Mouse (Mus musculus): ENCODE measurements around the gene Exph5. TPM values are rescaled to one million over a fixed set of nuclear protein-coding genes. Genes with fewer than 3 reads are reported as not detected.

Exph5 gene
- total RNA-seq, 2 experiments from 2014 or later = 0.54 to 0.95 TPM

GRCm38 (mm10) chr9:53321683-53322082 is 20.2 kb downstream of the Exph5 start:
- no peak for DNase-seq

DNA sequence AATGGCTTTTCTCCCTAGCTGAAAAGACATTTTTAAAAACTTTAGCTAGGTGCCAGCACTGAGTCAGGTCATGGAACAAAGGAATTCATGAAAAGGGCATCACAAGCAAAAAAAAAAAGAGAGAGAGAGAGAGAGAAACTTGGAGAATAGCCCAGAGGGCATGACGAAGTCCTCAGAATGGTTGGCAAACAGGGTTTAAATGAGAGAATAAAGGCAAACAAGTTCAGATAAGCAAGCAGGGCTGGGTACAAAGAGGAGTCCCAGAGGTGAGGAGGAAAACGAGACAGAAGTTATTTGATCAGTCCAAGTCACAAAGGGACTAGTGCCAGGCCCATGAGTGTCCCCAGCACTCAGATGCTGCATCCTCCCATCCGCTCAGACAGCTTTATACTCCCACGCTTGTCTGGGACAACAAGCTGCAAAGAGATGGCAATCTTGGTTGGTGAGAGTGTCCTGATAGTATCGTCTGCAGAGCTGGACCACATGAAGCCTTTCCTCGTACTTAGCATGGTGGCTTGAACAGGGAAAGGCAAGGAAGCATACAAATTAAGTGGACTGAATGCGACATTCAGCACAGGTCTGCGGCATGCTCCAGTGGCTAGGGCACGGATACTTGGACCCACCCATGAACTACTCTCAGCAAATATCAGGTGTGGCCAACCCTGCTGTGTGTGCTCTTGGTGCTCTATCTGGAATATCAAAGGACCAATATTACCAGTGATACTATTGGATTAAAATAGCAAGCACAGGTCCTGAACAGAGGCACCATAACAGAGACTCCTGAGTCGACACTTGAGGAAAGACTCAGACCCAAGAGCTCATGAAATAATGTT is 22.2 kb downstream of the Exph5 start:
- DNase-seq = no peak

GRCm38 (mm10) chr9:53325363-53326090 is 24.1 kb downstream of the Exph5 start:
- DNase-seq = no peak

DNA sequence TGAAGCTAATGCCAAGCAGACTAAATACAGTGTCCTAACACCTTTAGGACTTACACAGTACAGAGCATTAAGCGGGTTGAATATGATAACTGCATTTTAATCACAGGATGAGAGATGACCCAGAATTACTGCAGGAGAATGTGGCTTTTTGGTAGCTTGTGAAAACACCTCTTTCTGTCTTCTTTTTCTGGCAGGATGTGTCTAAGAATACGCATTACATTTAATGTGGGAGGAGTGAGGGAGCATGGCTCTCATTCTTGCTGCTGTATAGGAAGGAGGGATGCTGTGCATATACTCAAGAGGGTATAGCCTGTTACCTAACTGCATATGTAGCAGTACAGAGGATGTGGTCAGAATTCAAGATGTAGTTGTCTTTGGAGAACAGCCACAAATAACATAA is 26.7 kb downstream of the Exph5 start:
- no peak for DNase-seq

- no peak for DNase-seq
These were observed 28.1 kb downstream of the Exph5 start for GRCm38 (mm10) chr9:53329301-53330206.

DNA sequence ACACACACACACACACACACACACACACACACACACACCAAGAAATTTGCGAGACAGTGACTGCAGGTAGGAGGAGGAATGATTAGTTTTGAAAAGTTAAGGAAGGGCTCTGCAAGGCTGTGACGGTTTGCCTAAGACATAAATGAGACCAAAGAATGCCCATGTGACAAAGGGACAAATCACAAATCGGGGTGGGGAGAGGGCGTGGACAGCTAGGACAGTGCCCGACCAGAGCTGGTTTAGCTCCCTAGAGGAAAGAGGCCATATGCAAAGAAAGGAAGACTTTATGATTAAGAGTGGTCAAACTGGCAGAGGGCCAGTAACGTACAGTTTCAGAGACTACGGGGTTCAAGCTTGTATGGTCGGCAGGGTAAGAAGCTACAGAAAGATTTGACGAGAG is 28.8 kb downstream of the Exph5 start:
- DNase-seq = no peak

DNA sequence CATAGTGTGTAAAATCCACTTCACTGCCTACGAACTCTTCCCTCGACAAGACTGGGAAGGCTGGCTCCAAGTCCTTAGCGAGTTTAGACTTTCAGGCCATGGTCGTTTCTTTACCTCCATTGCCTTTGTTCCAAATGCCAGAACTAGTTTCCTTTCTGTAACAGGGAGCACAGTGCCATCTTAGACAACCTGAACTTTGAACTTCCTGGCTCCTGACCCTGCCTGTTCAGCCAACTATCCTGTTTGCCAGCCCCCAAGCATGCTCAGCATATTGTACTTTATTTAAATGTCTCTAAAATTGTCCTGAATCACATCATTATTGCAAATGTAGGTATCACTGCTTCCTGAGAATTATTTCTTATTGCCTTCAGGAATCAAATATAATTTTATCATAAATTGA is 32.0 kb downstream of the Exph5 start:
- no peak for DNase-seq

DNA sequence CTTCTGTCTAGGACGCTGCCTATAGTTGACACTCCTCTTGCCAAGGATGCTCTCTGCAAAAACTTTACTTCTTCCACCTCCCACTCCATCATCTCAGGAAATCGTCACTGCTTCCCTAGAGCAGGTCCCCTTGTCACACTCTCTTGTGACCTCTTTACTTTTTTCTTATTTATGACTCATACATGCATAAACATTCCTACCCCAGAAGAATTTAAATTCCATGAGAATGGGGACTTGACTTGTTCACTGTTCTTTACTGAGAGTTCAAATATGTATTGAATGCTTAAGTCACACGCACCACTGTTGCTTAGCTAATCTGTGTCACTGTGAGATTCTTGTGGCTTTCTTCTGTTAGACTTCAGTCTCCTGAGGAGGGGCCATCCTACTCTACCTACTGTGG is 33.7 kb downstream of the Exph5 start:
- DNase-seq = no peak

GRCm38 (mm10) chr9:53339603-53340002 is 38.1 kb downstream of the Exph5 start:
- no peak for DNase-seq

DNA sequence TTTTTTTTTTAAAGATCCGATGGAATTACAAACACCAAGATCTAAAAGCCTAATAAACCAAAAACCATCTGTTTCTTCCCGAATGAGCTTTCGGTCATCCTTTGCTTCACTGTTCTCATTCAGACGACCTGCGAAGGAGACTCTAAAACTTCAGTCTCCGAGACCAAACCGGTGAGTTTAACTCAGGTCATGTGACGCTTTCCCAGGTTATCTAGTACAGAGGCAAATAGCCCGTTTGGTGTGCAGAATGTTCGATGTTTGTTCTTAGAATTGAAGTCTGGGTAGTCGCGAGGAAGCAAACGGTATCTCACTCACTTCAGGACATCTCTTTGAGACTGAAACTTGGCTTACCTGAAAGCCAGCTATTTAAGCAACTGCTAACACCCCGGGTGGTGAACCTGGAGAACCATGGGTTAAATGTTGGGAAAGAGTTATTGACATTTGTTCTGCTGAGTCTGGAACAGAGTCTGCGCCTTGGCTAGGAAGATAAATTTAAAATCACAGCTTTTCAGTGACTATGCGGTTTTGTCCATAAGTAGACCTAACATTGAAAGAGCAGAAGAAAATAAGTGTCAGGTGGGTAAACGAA is 39.0 kb downstream of the Exph5 start:
- no peak for DNase-seq

DNA sequence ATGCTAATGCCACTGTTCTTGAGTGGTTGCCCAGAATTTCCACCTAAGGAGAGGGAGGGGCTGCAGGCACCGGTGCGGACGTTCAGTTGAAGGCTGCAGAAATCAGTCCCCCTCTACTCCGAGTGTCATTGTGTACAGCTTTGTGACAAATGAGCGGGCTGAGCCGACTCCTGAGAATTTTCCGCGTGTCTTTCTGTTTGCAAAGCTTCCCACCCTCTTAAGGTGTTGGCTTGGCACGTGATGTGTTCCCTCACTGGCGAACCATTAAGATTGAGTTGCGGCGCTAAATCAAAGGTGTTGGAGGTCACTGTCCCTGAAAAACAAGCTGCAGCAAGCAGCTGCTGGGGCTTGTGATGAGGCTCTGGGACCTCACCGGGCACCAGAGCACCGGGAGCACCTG is 39.5 kb downstream of the Exph5 start:
- no peak for DNase-seq

DNA sequence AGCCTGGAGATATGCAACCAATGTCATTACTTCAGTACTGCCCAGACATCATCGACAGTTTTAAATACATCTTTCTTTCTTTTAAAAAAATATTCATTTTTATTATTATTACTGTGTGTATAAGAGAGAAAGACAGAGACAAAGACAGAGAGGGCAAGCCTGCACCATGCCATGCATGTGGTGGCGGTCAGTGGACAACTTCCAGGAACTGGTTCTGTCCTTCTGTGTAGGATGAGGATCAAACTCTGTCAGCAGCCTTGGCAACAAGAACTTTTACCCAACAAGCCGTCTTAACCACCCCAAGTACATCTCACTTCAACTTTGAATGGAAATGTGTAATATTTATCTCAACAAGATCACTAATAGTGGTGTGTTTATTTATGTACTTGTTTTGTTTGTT is 40.5 kb downstream of the Exph5 start:
- DNase-seq = no peak

GRCm38 (mm10) chr9:53344646-53345432 is 43.4 kb downstream of the Exph5 start:
- no peak for DNase-seq

- no peak for DNase-seq
These were observed 44.3 kb downstream of the Exph5 start for GRCm38 (mm10) chr9:53345728-53346127.

GRCm38 (mm10) chr9:53346402-53346801 is 44.9 kb downstream of the Exph5 start:
- DNase-seq = no peak

GRCm38 (mm10) chr9:53349211-53349610 is 47.7 kb downstream of the Exph5 start:
- no peak for DNase-seq

DNA sequence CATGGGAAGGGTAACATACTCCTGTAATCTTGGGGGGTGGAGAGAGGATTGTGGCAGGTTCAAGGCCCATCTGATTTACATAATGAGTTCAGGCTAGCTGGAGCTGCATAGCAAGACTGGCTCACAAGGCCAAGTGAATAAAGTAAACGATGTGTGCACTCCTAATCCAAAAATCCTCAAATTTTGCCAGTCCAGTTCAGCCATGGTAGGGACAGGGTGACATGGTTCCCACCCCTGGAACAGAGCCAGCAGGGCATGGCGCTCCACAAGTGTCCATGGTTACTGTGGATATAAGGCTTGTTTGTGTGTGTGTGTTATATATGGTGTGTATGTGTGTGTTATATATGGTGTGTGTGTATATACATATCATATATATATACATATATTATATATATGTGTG is 48.9 kb downstream of the Exph5 start:
- no peak for DNase-seq

DNA sequence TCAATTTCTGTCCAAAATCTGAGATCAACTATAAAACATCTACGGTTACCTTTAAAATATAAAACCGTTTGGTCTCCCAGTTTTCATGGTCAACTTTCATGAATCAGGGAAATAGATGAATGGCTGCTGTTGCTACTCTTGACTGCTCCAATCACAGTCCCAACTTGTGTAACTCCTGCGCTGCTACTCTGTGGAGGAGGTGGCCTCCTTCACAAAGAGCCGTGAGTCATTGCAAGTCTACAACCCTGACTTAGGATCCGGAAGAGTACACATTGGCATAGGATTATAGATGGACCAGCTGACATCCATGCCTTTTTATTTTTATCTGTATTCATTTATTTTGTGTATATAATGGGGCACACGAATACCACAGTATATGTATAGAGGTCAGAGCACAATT is 50.4 kb downstream of the Exph5 start:
- DNase-seq = no peak

- no peak for DNase-seq
These were observed 51.7 kb downstream of the Exph5 start for GRCm38 (mm10) chr9:53353161-53353560.

DNA sequence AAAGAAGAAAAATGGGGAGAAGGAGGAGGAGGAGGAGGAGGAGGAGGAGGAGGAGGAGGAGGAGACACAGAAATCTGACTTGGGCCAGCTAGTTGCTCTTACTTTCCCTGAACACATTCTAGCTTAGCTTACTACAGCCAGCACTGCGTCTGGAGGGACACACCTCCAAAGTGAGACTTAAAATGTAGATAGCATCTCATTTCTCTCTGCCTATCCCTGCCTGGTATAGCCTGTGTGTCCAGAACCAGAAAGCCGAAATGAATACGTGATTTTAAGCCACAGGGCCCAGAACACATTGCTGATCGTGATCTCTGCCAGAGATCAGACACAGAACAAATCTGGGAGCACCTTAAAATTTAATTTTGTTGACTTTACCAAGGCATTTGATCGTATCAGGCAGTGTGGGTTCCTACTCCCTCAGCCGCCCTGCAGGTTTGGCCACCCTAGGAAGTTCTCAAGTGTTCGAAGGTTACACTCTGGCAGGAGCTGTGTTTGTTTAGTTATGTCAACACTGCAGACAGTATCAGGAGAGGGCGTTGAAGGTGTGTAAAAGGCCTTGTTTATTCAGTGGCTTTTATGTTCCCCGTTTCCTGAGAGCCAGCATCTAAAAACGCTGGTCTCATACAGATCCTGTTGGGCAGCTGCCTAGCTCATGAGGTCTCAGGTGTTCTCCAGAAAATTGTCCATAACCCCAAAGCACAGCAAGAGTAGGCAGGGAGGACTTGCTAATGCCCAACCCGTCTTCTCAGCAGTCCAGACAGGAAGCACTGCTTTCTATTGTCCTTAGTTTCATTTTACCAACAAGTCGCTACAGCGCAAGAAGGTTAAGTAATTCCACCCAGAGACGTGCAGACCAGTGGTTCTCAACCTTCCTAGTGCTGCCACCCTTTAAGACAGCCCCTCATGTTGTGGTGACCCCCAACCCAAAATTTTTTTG is 55.0 kb downstream of the Exph5 start:
- DNase-seq = no peak
